ENCODE assay signal across 20 mouse cellular contexts in genomic region chr13:31765564-31765963, GRCm38 (mm10). TPM values are rescaled to one million over a fixed set of nuclear protein-coding genes. Genes with fewer than 3 reads are reported as not detected.
"Had no signal": no experiment of that assay in that cellular context is flagged by ENCODE, and none has a peak within 500 bp of the region (broad histone marks: within the 10 kb centered on the region; RNA-seq: fewer than 3 reads in every experiment).

No protein-coding gene starts in this region.

- H3K9me3 ChIP-seq: kidney, embryonic 15.5 days; liver, embryonic 12.5 days; liver, embryonic 15.5 days; lung, embryonic 15.5 days; midbrain, embryonic 12.5 days; midbrain, embryonic 15.5 days had no signal

- H3K27me3 ChIP-seq: kidney, embryonic 15.5 days; liver, embryonic 12.5 days; liver, embryonic 15.5 days; lung, embryonic 15.5 days; midbrain, embryonic 12.5 days; midbrain, embryonic 15.5 days had no signal

- H3K27ac ChIP-seq: kidney, embryonic 15.5 days; liver, embryonic 12.5 days; liver, embryonic 15.5 days; lung, embryonic 15.5 days; macrophage; midbrain, embryonic 12.5 days; midbrain, embryonic 15.5 days; stomach, postnatal 0 days had no signal

- H3K4me3 ChIP-seq: kidney, embryonic 15.5 days; liver, embryonic 12.5 days; liver, embryonic 15.5 days; lung, embryonic 15.5 days; midbrain, embryonic 12.5 days; midbrain, embryonic 15.5 days had no signal

- H3K4me2 ChIP-seq: kidney, embryonic 15.5 days; liver, embryonic 12.5 days; liver, embryonic 15.5 days; lung, embryonic 15.5 days; midbrain, embryonic 12.5 days; midbrain, embryonic 15.5 days had no signal

- DNase-seq: kidney, adult 2 months; kidney, postnatal 10 days; kidney, postnatal 4 days; left cerebral cortex, postnatal 4 days; liver; lung, adult 18-20 months; lung, postnatal 14 days; thymus, adult 2 months; thymus, postnatal 14 days; thymus, postnatal 4 days had no signal

- H3K9ac ChIP-seq: kidney, embryonic 15.5 days; liver, embryonic 12.5 days; liver, embryonic 15.5 days; lung, embryonic 15.5 days; midbrain, embryonic 12.5 days; midbrain, embryonic 15.5 days had no signal

- ATAC-seq: intestine, postnatal 0 days; liver, embryonic 12.5 days; midbrain, embryonic 15.5 days had no signal

- H3K36me3 ChIP-seq: kidney, embryonic 15.5 days; liver, embryonic 12.5 days; liver, embryonic 15.5 days; lung, embryonic 15.5 days; midbrain, embryonic 12.5 days; midbrain, embryonic 15.5 days had no signal

- H3K4me1 ChIP-seq: liver, embryonic 12.5 days; liver, embryonic 15.5 days; lung, embryonic 15.5 days; midbrain, embryonic 12.5 days; midbrain, embryonic 15.5 days had no signal

RNA-seq across cellular contexts. Expression of gene Foxc1, which starts 40.9 kb away (rescaled TPM):
- total RNA-seq: monocyte, adult 5-6 weeks had no signal
- polyA plus RNA-seq: macrophage had no signal
